12 mouse cellular contexts compared by ENCODE assay signal in the genomic region with DNA sequence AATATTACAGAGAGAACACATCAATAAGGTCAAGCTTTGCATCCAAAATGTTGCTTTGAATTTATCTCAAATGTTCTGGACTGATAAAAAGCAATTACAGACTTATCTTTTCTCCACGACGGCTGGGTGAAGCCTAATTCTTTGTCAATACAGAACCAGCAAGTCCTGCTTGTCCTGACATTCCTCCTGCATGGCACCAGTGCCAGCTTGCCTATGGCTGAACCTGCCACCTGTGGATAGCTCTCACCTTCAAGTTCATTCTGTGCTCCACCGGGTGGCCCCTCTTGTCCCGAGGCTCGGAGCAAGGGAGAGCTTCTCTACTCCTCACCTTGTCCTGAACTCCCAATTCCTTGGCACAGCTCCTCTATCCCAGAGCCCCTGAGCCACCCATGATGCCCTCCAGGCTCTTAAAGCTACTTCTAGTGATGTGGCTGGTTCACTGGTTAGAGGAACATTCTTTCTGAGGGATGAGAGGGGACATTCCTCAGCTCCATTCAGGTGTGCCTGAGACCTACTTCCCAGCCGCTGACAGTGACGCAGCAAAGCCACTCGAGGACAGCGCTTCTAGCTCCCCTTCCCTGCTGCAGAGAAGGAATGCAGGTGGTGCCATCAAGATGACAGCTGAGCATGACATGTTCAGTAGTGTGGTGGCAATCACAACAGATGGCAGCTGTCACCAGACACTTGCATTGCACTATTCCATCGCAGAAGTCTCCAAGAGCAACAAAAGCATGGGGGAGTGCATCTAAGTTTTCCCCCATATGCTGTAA.
DNase-seq lines count a peak whose midpoint lies in the region; ATAC-seq lines count a peak whose summit lies in the region.
"Had no signal": no experiment of that assay in that cellular context is flagged by ENCODE, and none has a peak within 500 bp of the region (broad histone marks: within the 10 kb centered on the region; RNA-seq: fewer than 3 reads in every experiment).

No protein-coding gene starts in this region.

- H3K27ac ChIP-seq in forebrain, embryonic 14.5 days (ENCODE audit: low read depth, low read length) = no peak overlapping the region
- H3K27ac ChIP-seq in forebrain, embryonic 10.5 days = no peak overlapping the region
- no peak overlapping the region for H3K27ac ChIP-seq in hindbrain, embryonic 16.5 days (ENCODE audit: low read depth, low read length)
- H3K27ac ChIP-seq: hindbrain, embryonic 10.5 days had no signal

- peak; percentile 59 for DNase-seq in forebrain, embryonic 14.5 days (ENCODE audit: low spot score)
- DNase-seq in forebrain, embryonic 10.5 days (ENCODE audit: extremely low spot score, low spot score) = no peak
- peak; percentile 22 to 41 for DNase-seq in left cerebral cortex, postnatal 14 days (ENCODE audit: low spot score in 2 of 2)
- DNase-seq in left cerebral cortex, adult 11 months (ENCODE audit: low spot score) = no peak
- DNase-seq in lung, adult 18-20 months = peak; percentile 7 to 32
- peak; percentile 16 for DNase-seq in retina, postnatal 1 day
- no peak for DNase-seq in adrenal gland, adult 8-10 months
- DNase-seq: embryo, embryonic 11 days; heart, adult 18-20 months; thymus, postnatal 4 days had no signal

- no peaks in the 10 kb centered on the region for H3K27me3 ChIP-seq in forebrain, embryonic 14.5 days (replicated peaks; ENCODE audit: control insufficient read depth, insufficient read depth, low read length)
- H3K27me3 ChIP-seq in forebrain, embryonic 10.5 days (ENCODE audit: poor library complexity, severe bottlenecking) = no peaks in the 10 kb centered on the region
- H3K27me3 ChIP-seq in hindbrain, embryonic 16.5 days (replicated peaks; ENCODE audit: control insufficient read depth, insufficient read depth, low read length) = no peaks in the 10 kb centered on the region

- WGBS in forebrain, embryonic 14.5 days = 68% methylated on average over 10 of the region's 10 CpGs
- 75% methylated on average over 10 of the region's 10 CpGs for WGBS in forebrain, embryonic 10.5 days
- WGBS in hindbrain, embryonic 16.5 days = 78% methylated on average over 10 of the region's 10 CpGs

- no peaks in the 10 kb centered on the region for H3K4me1 ChIP-seq in forebrain, embryonic 14.5 days (ENCODE audit: control insufficient read depth, insufficient read depth, low read length)
- H3K4me1 ChIP-seq in forebrain, embryonic 10.5 days = no peaks in the 10 kb centered on the region
- H3K4me1 ChIP-seq in hindbrain, embryonic 16.5 days (ENCODE audit: control insufficient read depth, insufficient read depth, low read depth, low read length) = no peaks in the 10 kb centered on the region
- H3K4me1 ChIP-seq: hindbrain, embryonic 10.5 days had no signal

- no peak overlapping the region for H3K4me3 ChIP-seq in forebrain, embryonic 14.5 days (ENCODE audit: low read depth, low read length)
- H3K4me3 ChIP-seq in forebrain, embryonic 10.5 days = no peak overlapping the region
- no peak overlapping the region for H3K4me3 ChIP-seq in hindbrain, embryonic 16.5 days (ENCODE audit: low read length)
- H3K4me3 ChIP-seq: hindbrain, embryonic 10.5 days had no signal

- intact Hi-C loops in left cerebral cortex, postnatal 14 days (cut with DNase I) = no loop called here

- H3K9me3 ChIP-seq in forebrain, embryonic 14.5 days (replicated peaks; ENCODE audit: control insufficient read depth, low read length) = no peaks in the 10 kb centered on the region
- H3K9me3 ChIP-seq in forebrain, embryonic 10.5 days = no peaks in the 10 kb centered on the region
- H3K9me3 ChIP-seq in hindbrain, embryonic 16.5 days (ENCODE audit: control insufficient read depth, low read length) = no peaks in the 10 kb centered on the region
- H3K9me3 ChIP-seq: hindbrain, embryonic 10.5 days had no signal

- H3K36me3 ChIP-seq in forebrain, embryonic 14.5 days (ENCODE audit: control insufficient read depth, insufficient read depth, low read length) = no peaks in the 10 kb centered on the region
- H3K36me3 ChIP-seq in forebrain, embryonic 10.5 days (replicated peaks) = no peaks in the 10 kb centered on the region
- H3K36me3 ChIP-seq in hindbrain, embryonic 16.5 days (ENCODE audit: control insufficient read depth, insufficient read depth, low read length) = no peaks in the 10 kb centered on the region
- H3K36me3 ChIP-seq: hindbrain, embryonic 10.5 days had no signal

- peak; percentile 62; the same call in 1 of the 2 replicates for ATAC-seq in forebrain, embryonic 14.5 days
- ATAC-seq in hindbrain, embryonic 16.5 days = no peak

- H3K4me2 ChIP-seq in forebrain, embryonic 14.5 days (ENCODE audit: low read length) = no peak overlapping the region
- H3K4me2 ChIP-seq in hindbrain, embryonic 16.5 days (ENCODE audit: low read length) = no peak overlapping the region

- no peak overlapping the region for H3K9ac ChIP-seq in forebrain, embryonic 14.5 days (ENCODE audit: low read length)
- H3K9ac ChIP-seq in hindbrain, embryonic 16.5 days (ENCODE audit: low read depth, low read length) = no peak overlapping the region

Comparison
In these comparisons a context has a peak if more than half of its experiments do, and no peak if none do; other contexts are left out.
1. DNase-seq: peak in forebrain, embryonic 14.5 days (single experiment), left cerebral cortex, postnatal 14 days (2 of 2), lung, adult 18-20 months (2 of 2) and retina, postnatal 1 day (single experiment); none in forebrain, embryonic 10.5 days (single experiment), left cerebral cortex, adult 11 months (single experiment) and adrenal gland, adult 8-10 months (single experiment).